Mouse (Mus musculus) cerebellum, adult (tissue): ENCODE data around the gene Vps8.

ENCODE experiments used
- ATAC-seq: cut with Nextera tagmentation; 2 replicates; pipeline ENCODE4 v1.9.2; 2017; ENCODE audit warnings: mild to moderate bottlenecking, moderate library complexity, mixed read lengths; ENCODE audit not compliant: insufficient number of reproducible peaks, low FRiP score, low TSS enrichment

The Vps8 gene

GRCm38 (mm10) chr16:21457639-21458369 lies 34.9 kb downstream of the Vps8 start:
- no peak for ATAC-seq

GRCm38 (mm10) chr16:21465868-21466267 lies 43.0 kb downstream of the Vps8 start:
- no peak for ATAC-seq

GRCm38 (mm10) chr16:21470416-21470815 lies 47.5 kb downstream of the Vps8 start:
- ATAC-seq, result no peak

- no peak for ATAC-seq
Observed at GRCm38 (mm10) chr16:21477074-21477473, 54.2 kb downstream of the Vps8 start.

GRCm38 (mm10) chr16:21478376-21478775 lies 55.5 kb downstream of the Vps8 start:
- ATAC-seq, result no peak

- no peak for ATAC-seq
Observed at GRCm38 (mm10) chr16:21483803-21484202, 60.9 kb downstream of the Vps8 start.

- no peak for ATAC-seq
Observed at GRCm38 (mm10) chr16:21485716-21486115, 62.8 kb downstream of the Vps8 start.

GRCm38 (mm10) chr16:21488413-21488812 lies 65.5 kb downstream of the Vps8 start:
- no peak for ATAC-seq

- ATAC-seq, result no peak
Observed at GRCm38 (mm10) chr16:21492346-21492745, 69.4 kb downstream of the Vps8 start.

- no peak for ATAC-seq
Observed at GRCm38 (mm10) chr16:21492894-21493293, 70.0 kb downstream of the Vps8 start.

GRCm38 (mm10) chr16:21494681-21495080 lies 71.8 kb downstream of the Vps8 start:
- ATAC-seq, result no peak

- ATAC-seq, result no peak
Observed at GRCm38 (mm10) chr16:21496799-21497198, 73.9 kb downstream of the Vps8 start.

- ATAC-seq, result no peak
Observed at GRCm38 (mm10) chr16:21497627-21498026, 74.7 kb downstream of the Vps8 start.

GRCm38 (mm10) chr16:21498984-21499383 lies 76.1 kb downstream of the Vps8 start:
- ATAC-seq, result no peak

- no peak for ATAC-seq
Observed at GRCm38 (mm10) chr16:21499656-21500055, 76.7 kb downstream of the Vps8 start.

GRCm38 (mm10) chr16:21518833-21519232 lies 95.9 kb downstream of the Vps8 start:
- no peak for ATAC-seq

GRCm38 (mm10) chr16:21519785-21520184 lies 96.9 kb downstream of the Vps8 start:
- ATAC-seq, result no peak

- no peak for ATAC-seq
Observed at GRCm38 (mm10) chr16:21523738-21524137, 100.8 kb downstream of the Vps8 start.

GRCm38 (mm10) chr16:21525376-21525775 lies 102.5 kb downstream of the Vps8 start:
- ATAC-seq, result no peak

GRCm38 (mm10) chr16:21527271-21528007 lies 104.5 kb downstream of the Vps8 start:
- no peak for ATAC-seq

GRCm38 (mm10) chr16:21533503-21533902 lies 110.6 kb downstream of the Vps8 start:
- ATAC-seq, result no peak
